Mouse (Mus musculus) heart, adult 9 months (tissue): Measurements from ENCODE around the gene Mcoln3.

Experiments used
- DNase-seq, 2 experiments: peaks; one replicate each; pipeline ENCODE4 v3.0.0; 2022; ENCODE audit warnings: low spot score in 2 of 2

Gene Mcoln3

GRCm38 (mm10) chr3:146174215-146174614, 57.0 kb downstream of the Mcoln3 start:
- no peak for DNase-seq

- DNase-seq, result no peak
Observed at GRCm38 (mm10) chr3:146177295-146177694, 60.0 kb downstream of the Mcoln3 start.

GRCm38 (mm10) chr3:146177748-146178582, 60.7 kb downstream of the Mcoln3 start:
- peak; percentile 12 to 66 for DNase-seq

GRCm38 (mm10) chr3:146180341-146180740, 63.1 kb downstream of the Mcoln3 start:
- DNase-seq, result no peak

GRCm38 (mm10) chr3:146180986-146181385, 63.7 kb downstream of the Mcoln3 start:
- peak in 1 of 2 experiments; percentile 17 for DNase-seq

- DNase-seq, result peak; percentile 22 to 49
Observed at GRCm38 (mm10) chr3:146184992-146185657, 67.9 kb downstream of the Mcoln3 start.

GRCm38 (mm10) chr3:146186033-146186432, 68.8 kb downstream of the Mcoln3 start:
- no peak for DNase-seq

- no peak for DNase-seq
Observed at GRCm38 (mm10) chr3:146189933-146190332, 72.7 kb downstream of the Mcoln3 start.
